Mouse (Mus musculus): Measurements from ENCODE around the gene Gtdc1.
A peak's percentile ranks its signal among the peaks of the same experiment; 100 is the strongest.

Gene Gtdc1

DNA sequence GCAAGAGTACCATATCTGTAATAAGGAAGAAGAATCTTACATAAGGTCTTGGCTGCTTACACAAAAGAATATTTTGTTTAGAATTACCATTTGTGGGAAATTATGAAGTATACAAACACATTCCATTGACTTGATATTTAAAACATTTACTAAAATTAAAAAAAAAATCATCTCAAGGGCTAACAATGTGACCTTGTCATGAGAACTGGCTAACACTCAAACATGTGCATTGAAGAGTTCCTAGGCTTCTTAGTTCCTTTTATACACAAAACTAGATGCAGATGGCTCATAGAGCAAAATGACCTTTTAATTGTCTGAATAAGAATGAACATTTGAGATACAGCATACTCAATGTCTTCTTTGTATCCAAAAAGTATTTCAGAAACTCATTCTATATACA is 344.0 kb downstream of the Gtdc1 start:
- no peak for DNase-seq (ENCODE audit: low spot score)

DNA sequence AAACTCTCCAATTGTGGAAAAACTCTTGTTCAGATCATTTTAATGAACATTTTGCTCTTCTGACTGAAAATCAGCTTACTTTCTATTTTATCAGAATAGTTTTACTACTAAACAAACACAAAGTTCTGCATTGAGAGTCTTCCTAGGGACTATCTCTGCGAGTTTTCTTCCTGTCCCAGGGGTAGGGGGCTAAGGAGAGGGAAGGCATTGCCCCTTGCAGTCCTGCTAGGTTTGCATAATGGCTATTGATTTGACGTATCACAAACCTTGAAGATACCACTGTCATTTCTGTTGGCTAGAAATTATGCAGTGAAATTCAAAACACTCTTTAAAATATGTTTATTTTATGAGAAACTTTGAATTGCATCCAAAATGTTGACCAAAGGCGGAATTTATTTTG is 355.6 kb downstream of the Gtdc1 start:
- DNase-seq (ENCODE audit: low spot score), result no peak

DNA sequence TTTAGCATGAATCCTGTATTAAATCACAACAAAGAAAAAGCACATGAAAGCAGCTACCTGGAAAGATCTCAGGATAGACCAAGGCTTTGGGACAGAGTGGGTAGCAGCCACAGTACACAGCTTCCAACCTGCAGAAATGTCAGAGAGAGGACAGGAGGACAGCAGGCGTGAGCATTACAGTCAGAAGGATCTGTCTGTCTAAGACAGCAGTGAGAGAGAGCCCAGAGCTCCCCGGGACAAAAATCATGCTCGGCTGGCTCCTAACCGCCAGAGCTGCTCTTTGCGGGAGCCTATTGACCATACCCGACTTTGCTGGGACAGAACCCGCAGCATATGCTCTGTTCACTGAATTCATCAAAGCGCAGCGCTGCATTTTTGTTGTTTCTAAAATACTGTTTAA is 356.3 kb downstream of the Gtdc1 start:
- no peak for DNase-seq (ENCODE audit: low spot score)

DNA sequence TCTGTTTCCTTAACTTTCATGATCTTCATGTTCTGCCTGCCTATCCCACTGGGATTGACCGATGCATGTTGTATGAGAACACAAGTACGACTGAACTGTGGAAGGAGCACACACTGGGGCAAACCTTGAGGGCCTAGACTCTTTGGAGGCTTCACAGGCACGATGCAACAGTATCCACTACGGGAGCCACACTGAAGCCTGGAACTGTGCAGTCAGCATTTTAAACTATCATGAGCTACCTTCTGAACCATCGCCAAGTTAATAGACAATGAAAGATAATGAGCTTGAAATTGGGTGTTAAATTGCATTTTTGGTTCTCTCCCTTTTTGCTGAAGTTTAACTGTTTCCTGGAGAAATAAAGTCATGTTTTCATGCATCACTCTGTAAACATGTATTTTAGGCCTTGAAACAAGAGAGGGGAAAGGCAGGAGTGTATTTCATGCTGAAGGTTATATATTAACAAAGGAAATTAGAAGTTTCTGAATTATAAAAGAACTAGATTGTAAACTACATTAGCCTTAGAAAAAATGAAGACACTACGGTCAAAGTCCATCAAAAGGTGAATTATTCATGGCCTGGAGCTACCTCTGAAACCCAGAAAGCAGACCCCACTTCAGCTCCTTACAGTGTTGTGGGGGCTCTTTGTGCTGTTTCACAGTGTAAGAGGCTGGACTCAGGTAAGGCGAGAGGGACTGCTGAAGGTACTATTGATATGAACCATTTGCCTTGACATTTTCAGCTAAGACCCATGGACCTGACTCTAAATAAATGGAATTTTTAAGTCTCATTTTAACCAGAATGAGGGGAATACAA is 358.1 kb downstream of the Gtdc1 start:
- DNase-seq (ENCODE audit: low spot score), result no peak

DNA sequence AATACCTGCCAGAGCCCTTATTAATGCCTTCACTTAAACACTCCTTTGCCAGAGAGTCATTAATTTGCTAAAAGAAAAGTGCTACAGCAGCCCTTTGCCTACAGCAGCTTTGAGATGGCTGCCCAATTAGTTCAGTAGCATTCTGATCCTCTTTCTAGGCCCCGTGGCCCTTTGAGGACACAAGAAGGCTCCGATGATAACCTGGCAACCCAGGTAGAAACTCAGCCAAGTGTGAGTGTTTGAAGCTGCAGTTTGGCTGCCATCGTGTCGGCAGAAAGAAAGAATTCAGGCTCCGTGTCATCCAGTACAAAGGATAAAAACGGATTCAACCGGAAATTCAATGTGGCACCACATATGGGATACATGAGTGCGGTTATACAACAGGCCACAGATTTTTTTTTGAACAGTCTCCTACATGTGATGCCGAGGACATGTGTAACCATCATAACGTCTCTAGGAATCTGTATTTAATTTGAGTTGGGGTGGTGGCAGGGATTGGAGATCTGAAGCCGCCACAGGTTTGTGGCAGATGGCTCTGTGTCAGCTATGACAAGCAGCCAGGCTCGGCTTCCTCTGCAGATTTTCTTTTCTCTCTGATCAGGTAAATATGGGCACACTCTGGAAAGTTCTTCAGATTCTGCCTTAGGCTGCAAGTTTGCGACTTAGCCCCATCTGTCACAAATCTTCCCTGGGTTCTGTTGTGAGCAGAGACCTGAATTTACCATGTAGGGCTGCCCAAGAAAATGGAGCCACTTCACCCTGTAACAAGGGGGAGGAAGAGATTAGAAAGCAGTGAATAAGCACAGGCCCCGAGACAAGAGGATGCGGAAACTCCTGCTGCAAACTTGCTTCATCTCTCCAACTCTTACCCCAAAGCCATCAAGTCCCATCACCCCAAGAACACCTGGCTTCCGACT is 362.4 kb downstream of the Gtdc1 start:
- DNase-seq (ENCODE audit: low spot score), result peak; percentile 33

DNA sequence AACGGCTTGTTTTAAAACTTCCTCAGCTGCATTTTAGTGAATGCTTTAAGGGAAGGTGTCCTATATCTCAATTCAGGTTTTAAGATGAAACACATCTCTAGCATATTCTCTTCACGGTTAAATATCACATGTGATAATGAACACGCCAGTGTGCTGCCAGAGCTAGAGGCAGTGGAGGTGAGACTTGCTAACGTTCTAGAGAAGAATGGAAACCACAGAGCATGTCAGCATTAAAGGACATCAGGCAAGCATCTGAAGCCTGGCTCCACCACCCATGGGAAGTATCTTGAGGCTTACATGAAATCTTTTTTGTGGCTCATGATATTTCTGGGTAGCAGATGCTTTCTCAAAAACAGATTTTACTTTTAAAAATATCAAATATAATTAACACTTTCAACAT is 365.7 kb downstream of the Gtdc1 start:
- no peak for DNase-seq (ENCODE audit: low spot score)

DNA sequence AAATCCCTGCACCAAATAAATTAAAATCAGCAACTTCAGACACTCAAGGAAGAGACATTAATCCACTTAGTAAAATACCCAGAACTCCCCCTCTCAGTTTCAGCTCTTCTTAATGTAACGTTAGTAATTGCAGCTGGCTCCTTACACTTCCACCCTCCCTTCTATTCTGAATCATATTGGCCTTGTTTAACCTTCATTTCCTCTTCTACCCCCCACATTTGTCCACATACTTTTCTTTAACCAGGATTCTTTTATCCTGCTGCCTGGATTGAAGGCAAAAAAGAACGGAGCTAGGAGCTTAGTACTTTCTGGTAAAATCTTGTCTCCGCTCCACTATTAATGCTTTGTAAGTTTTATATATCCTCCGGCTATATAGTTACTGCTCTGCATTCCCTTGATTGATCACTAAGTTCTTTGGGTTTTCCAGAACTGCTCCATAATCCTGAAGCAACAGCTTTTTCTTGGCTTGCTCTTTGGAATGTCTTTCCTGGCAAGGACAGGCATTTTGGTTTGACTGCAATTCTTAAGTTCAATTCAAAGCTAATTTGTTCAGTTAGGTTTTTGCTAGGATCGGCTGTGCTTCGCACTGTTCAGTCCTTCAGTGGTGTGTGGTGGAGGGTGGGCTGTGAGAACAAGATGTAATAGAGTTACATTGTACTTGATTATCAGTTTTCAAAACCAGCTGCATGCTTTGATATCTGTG is 368.1 kb downstream of the Gtdc1 start:
- no peak for DNase-seq (ENCODE audit: low spot score)

DNA sequence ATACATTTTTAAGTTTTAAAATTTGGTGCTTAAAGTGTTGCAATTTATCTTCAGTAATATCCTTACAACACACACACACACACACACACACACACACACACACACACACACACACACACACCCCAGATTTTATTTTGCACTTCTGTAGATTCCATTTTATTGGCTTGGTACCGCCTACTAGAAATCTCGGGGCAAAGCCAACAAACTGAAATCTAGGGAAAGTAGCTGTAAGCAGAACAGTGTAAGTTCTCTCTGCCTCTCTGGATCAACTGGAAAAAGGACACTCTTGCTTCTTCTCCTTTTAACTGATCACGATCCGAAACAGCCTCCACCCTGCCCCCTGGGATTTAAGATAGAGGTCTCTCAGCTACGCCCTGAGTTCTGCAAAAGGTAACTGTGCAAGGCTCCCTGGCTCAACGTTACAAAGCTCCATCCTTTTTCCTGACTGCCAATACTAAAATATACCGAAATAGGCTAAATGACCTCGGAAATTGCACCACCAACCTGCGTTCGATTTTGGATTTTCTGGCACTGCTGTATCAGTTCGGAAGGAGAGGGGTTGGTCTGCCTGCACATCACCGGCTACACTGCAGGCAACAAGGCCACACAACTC is 369.7 kb downstream of the Gtdc1 start:
- DNase-seq (ENCODE audit: low spot score), result peak; percentile 11

DNA sequence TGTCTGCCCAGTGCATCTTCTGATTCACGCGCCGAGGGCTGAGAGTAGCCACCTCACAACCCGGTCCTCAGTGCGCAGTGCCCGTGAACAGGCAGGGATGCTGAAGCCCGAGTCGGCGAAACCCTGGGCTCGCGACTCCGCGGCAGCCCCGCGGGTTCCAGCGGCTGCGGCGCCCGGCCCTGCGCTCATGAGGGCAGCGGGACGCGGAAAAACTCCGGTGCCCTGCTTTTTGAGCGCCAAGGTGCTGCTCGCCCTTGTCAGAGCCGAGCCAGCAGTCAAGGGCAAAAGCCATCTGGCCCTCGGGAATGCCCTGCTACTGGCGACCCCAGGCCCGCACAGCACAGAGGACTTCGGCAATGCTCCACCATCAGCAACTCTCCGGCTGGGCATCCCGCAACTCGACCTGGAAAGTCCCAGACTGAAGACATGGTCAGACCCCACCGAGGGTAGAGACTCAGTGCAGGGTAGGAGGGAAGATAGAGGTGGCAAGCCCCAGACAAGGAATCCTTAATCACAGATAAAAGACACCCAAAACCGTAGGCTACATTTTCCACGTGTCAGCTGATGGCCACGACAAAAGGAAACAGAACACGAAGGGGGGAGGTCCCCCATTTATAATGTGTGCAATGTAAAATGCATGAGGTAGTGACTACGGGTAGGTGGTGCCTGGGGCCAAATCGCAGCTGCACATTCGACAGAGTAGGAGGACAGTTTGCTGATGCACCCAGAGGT is 370.4 kb downstream of the Gtdc1 start:
- DNase-seq (ENCODE audit: low spot score), result peak; percentile 20

DNA sequence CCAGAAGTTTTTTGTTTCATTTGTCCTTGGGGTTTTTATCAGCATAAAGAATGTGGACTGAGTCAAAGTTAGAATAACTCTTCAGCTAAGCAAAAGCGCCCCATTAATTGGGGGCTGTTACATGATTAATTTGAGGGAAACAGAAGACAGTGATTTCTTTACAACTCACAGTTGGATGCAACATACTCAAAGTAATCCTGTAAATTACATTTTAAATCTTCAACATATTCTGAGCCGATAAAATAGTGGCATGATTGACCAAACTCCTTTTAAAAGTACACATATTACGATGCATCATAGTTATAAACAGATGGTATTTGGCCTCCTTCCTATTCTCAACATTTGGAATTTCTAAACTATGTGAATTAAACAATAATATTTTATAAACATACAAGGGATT is 372.7 kb downstream of the Gtdc1 start:
- no peak for DNase-seq (ENCODE audit: low spot score)

DNA sequence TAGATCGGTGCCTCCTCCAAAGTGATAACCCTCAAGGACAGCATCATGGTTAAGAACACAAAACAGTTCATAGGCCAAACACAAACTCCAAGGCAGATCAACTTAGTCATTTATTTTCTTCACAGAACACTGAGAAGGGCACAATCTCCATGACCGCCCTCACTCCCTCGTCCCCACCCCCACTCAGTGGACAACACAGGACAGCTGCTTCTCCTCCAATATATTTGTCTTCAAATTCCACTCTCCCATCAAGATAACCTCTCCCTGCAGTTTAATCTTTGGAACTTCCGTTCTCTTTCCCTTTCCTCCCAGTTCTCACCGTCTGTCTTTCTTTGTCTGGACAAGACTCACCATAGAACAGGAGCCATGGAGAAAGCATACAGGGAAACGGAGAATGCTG is 378.1 kb downstream of the Gtdc1 start:
- DNase-seq (ENCODE audit: low spot score), result no peak

DNA sequence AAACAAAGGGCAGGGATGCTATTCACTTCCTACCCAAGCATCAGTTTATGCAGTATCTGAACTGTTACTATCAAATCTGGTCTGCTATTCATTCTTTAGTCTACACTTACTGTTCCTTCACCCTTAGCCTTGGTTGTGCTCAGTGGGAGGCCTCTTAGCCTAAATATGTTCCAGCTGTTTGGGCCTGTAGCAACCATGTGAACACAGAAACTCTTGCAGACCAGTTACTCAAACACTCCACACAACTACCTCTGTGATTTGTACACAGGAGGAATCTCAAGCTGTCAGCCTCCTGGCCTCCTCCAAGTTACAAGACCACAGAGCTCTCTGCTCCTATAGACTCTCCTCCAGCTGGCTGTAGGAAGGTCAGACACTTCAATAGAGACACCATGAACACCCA is 384.7 kb downstream of the Gtdc1 start:
- no peak for DNase-seq (ENCODE audit: low spot score)

DNA sequence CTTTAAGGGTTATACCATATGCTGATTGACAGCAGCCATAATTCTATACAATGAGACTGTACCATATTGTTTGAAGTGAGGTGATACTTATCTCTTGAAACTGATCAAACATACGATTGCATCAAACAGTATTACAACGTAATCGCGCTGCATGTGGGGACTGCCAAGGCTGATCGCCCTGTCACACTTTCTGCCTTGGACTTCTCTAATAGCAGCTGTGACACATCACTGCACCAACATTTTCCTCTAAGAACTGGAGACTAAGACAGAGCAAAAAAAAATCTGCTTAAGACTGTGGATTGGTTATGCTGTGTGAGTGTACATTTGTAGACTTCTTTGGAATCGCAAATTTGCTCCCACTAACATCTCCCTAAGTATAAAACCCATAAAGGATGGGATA is 385.7 kb downstream of the Gtdc1 start:
- DNase-seq (ENCODE audit: low spot score), result no peak

DNA sequence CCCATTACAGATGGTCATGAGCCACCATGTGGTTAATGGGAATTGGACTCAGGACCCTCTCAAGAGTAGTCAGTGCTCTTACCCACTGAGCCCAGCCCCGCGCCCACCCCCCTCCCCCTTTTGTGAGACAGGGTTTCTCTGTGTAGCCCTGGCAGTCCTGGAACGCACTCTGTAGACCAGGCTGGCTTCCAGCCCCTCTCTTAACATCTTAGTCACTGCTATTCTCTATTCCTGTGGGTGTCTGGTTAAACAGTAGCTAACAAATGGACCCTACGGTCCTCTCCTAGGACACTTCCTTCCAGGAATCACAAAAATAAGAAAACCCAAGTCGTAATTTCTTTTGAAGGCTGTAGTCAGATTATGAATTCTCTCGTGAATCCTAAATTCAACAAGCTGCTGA is 386.6 kb downstream of the Gtdc1 start:
- DNase-seq (ENCODE audit: low spot score), result no peak

DNA sequence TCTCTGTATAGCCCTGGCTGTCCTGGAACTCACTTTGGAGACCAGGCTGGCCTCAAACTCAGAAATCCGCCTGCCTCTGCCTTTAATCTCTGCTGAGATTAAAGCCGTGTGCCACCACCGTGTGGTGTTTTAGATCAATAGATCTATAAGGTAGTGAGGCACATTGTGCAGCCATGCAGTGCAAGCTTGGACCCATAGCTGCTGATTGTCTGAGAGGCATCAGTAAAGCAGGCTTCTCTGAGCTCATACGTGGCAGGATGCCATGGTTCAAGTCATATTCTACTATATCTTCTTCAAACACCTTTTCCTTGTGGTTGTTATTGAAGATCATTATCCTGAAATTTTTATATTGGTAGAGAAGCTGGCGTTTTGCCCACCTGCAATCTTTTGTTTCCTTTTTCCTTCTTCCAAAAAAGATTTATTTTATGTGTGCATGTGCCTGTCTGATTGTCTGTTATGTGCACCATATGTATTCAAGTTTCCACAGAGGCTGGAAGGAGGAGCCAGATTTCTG is 388.3 kb downstream of the Gtdc1 start:
- no peak for DNase-seq (ENCODE audit: low spot score)

DNA sequence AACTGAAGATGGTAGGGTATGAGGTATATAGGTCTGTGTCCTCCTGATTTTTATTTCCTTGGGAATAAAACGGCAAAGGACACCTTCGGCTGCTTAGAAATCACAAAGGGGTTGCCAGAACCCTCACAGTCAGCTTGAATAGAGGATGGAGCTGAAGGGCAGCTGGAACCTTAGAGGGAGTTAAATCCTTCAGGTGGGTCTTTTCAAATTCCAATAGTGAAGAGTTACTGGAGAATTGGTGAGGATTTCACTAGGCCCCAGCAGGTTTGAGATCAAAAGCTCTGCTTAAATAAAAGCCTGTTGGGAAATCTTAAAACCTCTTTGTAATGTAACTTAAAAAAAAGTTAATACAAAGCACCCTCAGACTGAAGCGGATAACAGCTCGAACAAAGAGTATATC is 389.3 kb downstream of the Gtdc1 start:
- DNase-seq (ENCODE audit: low spot score), result no peak

DNA sequence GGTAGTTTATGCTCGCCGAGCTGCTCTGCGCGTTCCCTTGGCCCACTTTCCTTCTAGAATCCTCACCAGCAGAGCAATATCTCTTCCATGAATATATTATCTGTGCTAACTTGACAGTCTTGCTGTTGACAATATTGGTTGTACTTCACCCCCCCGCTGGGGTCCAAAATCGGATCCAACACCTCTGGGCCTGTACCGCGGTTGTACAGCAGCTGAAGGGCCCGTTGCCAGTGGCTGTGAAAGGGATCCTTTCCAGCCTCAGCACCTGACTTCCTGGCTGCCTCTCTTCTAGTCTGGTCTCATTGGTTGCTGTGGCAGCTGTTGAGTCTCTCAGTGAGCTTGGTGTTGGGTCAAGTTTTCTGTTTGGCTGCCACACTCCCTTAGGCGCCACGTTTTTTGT is 391.7 kb downstream of the Gtdc1 start:
- DNase-seq (ENCODE audit: low spot score), result no peak

DNA sequence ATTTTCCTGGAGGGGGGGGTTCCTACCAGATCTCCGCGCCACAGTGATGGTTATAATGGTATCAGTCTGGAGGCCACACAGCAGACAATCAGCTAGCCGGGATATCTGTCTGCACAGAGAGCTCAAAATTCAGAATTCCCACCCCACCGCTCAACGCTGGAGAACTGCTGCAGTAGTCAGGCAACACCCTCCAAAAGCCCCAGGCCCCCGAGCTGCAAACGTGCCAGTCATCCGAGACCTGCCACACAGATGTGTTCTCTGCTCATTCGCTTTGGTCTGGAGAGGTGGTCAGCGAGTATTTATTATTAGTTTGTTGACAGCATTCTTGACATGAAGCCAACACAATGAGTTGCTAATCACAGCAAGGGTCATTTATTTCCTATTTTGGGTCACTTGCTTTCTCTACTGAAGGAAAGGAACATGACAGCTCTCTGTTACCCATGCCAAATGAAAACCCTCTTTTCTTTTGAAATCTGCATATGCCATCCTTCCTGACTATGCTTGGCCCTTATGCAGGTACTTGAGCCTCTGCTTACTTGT is 392.3 kb downstream of the Gtdc1 start:
- no peak for DNase-seq (ENCODE audit: low spot score)

DNA sequence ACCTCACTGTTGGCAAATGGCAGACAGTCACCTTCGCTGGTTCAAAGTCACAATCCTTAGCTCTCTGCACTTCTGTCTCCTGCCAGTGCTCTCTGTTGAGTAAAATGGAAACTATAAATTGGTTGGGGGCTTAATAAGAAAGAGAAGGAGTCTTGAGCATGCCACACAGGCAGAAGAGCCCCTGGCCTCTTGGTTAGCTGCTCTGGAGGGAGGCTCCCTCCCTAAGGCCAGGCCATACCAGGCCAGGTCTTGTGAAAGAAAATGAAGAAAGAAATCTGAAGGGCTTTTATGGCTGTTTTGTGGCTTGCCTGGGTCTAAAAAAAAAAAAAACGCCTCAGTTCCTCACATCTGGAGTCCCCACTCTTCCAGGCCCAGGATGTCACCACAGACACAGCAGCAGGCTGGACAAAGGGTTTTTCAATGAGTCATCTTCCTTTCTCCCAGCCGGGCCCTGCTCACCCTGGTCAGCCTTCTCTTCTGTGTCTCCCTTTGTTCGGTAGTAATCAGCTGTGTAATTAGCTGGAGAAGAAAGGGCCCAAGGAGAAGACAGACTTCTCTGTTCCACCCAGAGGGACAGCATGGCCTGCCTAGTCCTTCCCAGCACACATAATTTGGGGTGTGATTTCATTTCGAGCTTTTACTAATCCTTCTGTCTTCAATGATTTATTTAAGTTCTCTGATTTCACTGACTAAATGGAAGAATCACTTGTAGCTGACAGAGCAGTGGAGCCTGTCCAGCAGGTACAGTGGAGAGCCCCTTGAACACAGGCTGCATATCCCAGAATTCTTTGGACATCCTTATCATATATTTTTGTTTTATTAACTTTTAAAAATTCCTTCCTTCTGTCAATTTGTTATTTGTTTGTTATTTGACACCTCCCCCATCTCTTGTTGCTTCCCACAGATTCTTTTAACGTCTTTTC is 401.1 kb downstream of the Gtdc1 start:
- no peak for DNase-seq (ENCODE audit: low spot score)
